Mouse (Mus musculus): ENCODE results near the gene Prpf6. TPM values are rescaled to one million over a fixed set of nuclear protein-coding genes. Genes with fewer than 3 reads are reported as not detected.
A peak's percentile ranks its signal among the peaks of the same experiment; 100 is the strongest.

Gene Prpf6
- polyA plus RNA-seq, 1 experiment from 2014 or later: 63.6 TPM

- Histone ChIP-seq H3K4me3 (replicated peaks) (no peak overlapping the region), H3K27ac (replicated peaks) (no peak overlapping the region), H3K4me2 (replicated peaks) (no peak overlapping the region), H3K9ac (no peak overlapping the region), H3K27me3 (no peaks in the 10 kb centered on the region), H3K4me1 (peaks cover 16% of the 10 kb centered on the region), H3K36me3 (peaks cover 64% of the 10 kb centered on the region), H3K9me3 (replicated peaks) (no peaks in the 10 kb centered on the region)
- WGBS: 95% methylated on average over 10 of the region's 10 CpGs
- ATAC-seq (ENCODE audit: insufficient number of reproducible peaks, low FRiP score, low TSS enrichment, low read depth): no peak
Measured at GRCm38 (mm10) chr2:181589011-181589731, 2.5 kb upstream of the Prpf6 start.

- 94% methylated on average over 9 of the region's 9 CpGs for WGBS
- H3K9ac ChIP-seq: no peak overlapping the region
Measured at GRCm38 (mm10) chr2:181589732-181590105, 1.9 kb upstream of the Prpf6 start.

GRCm38 (mm10) chr2:181590471-181590870 is 1.2 kb upstream of the Prpf6 start:
- no peak overlapping the region for H3K9ac ChIP-seq
- 92% methylated on average over 5 of the region's 5 CpGs for WGBS
- H3K36me3 ChIP-seq: peaks cover 51% of the 10 kb centered on the region
- no peaks in the 10 kb centered on the region for H3K27me3 ChIP-seq
- H3K9me3 ChIP-seq (replicated peaks): no peaks in the 10 kb centered on the region
- ATAC-seq (ENCODE audit: insufficient number of reproducible peaks, low FRiP score, low TSS enrichment, low read depth): no peak
- H3K4me3 ChIP-seq (replicated peaks): no peak overlapping the region; the same call in 1 of the 2 replicates
- peaks cover 16% of the 10 kb centered on the region for H3K4me1 ChIP-seq
- H3K4me2 ChIP-seq (replicated peaks): 0 out of 2 replicates have a peak overlapping the region, but pooled peaks have one; percentile 80
- H3K27ac ChIP-seq (replicated peaks): no peak overlapping the region

More at GRCm38 (mm10) chr2:181589732-181590105, 1.9 kb upstream of the Prpf6 start:
- no peaks in the 10 kb centered on the region for H3K9me3 ChIP-seq (replicated peaks)
- no peaks in the 10 kb centered on the region for H3K27me3 ChIP-seq
- H3K4me2 ChIP-seq (replicated peaks): no peak overlapping the region
- no peak overlapping the region for H3K27ac ChIP-seq (replicated peaks)
- H3K36me3 ChIP-seq: peaks cover 59% of the 10 kb centered on the region
- no peak for ATAC-seq (ENCODE audit: insufficient number of reproducible peaks, low FRiP score, low TSS enrichment, low read depth)
- H3K4me3 ChIP-seq (replicated peaks): no peak overlapping the region
- H3K4me1 ChIP-seq: peaks cover 16% of the 10 kb centered on the region

GRCm38 (mm10) chr2:181592231-181593041 is 768 bp downstream of the Prpf6 start, which contains the start of gene Zfp512b:
Zfp512b (minus strand) TSS chr2:181592803.
- H3K27me3 ChIP-seq: no peaks in the 10 kb centered on the region
- H3K36me3 ChIP-seq: peaks cover 32% of the 10 kb centered on the region
- H3K4me1 ChIP-seq: peaks cover 16% of the 10 kb centered on the region
- H3K9me3 ChIP-seq (replicated peaks): no peaks in the 10 kb centered on the region
- H3K9ac ChIP-seq: peak within 1 kb of the TSS; percentile 94
- H3K4me2 ChIP-seq (replicated peaks): peak within 1 kb of the TSS; percentile 80
- WGBS: 3% methylated on average over 84 of the region's 97 CpGs
- H3K27ac ChIP-seq (replicated peaks): peak within 1 kb of the TSS; percentile 89
- peak; percentile 84 for ATAC-seq (ENCODE audit: insufficient number of reproducible peaks, low FRiP score, low TSS enrichment, low read depth)
- H3K4me3 ChIP-seq (replicated peaks): peak within 1 kb of the TSS; percentile 99

- peak overlapping the region; percentile 80 for H3K4me2 ChIP-seq (replicated peaks)
- H3K27me3 ChIP-seq: no peaks in the 10 kb centered on the region
- peak overlapping the region; percentile 94 for H3K9ac ChIP-seq
- 3% methylated on average over 6 of the region's 6 CpGs for WGBS
- H3K4me1 ChIP-seq: peaks cover 16% of the 10 kb centered on the region
- H3K4me3 ChIP-seq (replicated peaks): peak overlapping the region; percentile 99
- peak overlapping the region; percentile 89 for H3K27ac ChIP-seq (replicated peaks)
- peaks cover 27% of the 10 kb centered on the region for H3K36me3 ChIP-seq
- H3K9me3 ChIP-seq (replicated peaks): no peaks in the 10 kb centered on the region
- peak; percentile 16; the same call in 1 of the 2 replicates for ATAC-seq (ENCODE audit: insufficient number of reproducible peaks, low FRiP score, low TSS enrichment, low read depth)
Measured at GRCm38 (mm10) chr2:181593042-181593421, 1.4 kb downstream of the Prpf6 start.

GRCm38 (mm10) chr2:181593937-181594336 is 2.3 kb downstream of the Prpf6 start:
- H3K4me3 ChIP-seq (replicated peaks): no peak overlapping the region
- no peaks in the 10 kb centered on the region for H3K9me3 ChIP-seq (replicated peaks)
- peaks cover 18% of the 10 kb centered on the region for H3K36me3 ChIP-seq
- H3K27ac ChIP-seq (replicated peaks): no peak overlapping the region
- H3K4me1 ChIP-seq: peaks cover 23% of the 10 kb centered on the region
- H3K4me2 ChIP-seq (replicated peaks): no peak overlapping the region
- ATAC-seq (ENCODE audit: insufficient number of reproducible peaks, low FRiP score, low TSS enrichment, low read depth): no peak
- no peak overlapping the region for H3K9ac ChIP-seq
- peaks cover 6% of the 10 kb centered on the region; the same call in 1 of the 2 replicates for H3K27me3 ChIP-seq

GRCm38 (mm10) chr2:181594946-181595696 is 3.5 kb downstream of the Prpf6 start:
- Histone ChIP-seq H3K27me3 (peaks cover 13% of the 10 kb centered on the region), H3K9ac (no peak overlapping the region), H3K27ac (replicated peaks) (no peak overlapping the region), H3K36me3 (peaks cover 7% of the 10 kb centered on the region), H3K4me2 (replicated peaks) (no peak overlapping the region), H3K4me3 (replicated peaks) (no peak overlapping the region), H3K9me3 (replicated peaks) (no peaks in the 10 kb centered on the region), H3K4me1 (peaks cover 25% of the 10 kb centered on the region)
- WGBS: 66% methylated on average over 4 of the region's 4 CpGs
- no peak for ATAC-seq (ENCODE audit: insufficient number of reproducible peaks, low FRiP score, low TSS enrichment, low read depth)

- Histone ChIP-seq H3K36me3 (no peaks in the 10 kb centered on the region), H3K4me3 (replicated peaks) (no peak overlapping the region), H3K27me3 (peaks cover 16% of the 10 kb centered on the region), H3K9ac (no peak overlapping the region), H3K4me1 (peaks cover 24% of the 10 kb centered on the region), H3K9me3 (replicated peaks) (no peaks in the 10 kb centered on the region), H3K4me2 (replicated peaks) (no peak overlapping the region), H3K27ac (replicated peaks) (no peak overlapping the region)
- 47% methylated on average over 6 of the region's 6 CpGs for WGBS
- ATAC-seq (ENCODE audit: insufficient number of reproducible peaks, low FRiP score, low TSS enrichment, low read depth): no peak
Measured at GRCm38 (mm10) chr2:181596221-181596960, 4.7 kb downstream of the Prpf6 start.

- peaks cover 16% of the 10 kb centered on the region for H3K27me3 ChIP-seq
- H3K9ac ChIP-seq: no peak overlapping the region
- H3K4me2 ChIP-seq (replicated peaks): no peak overlapping the region
- no peak for ATAC-seq (ENCODE audit: insufficient number of reproducible peaks, low FRiP score, low TSS enrichment, low read depth)
- 61% methylated on average over 7 of the region's 7 CpGs for WGBS
- H3K36me3 ChIP-seq: no peaks in the 10 kb centered on the region
- peaks cover 28% of the 10 kb centered on the region for H3K4me1 ChIP-seq
- H3K27ac ChIP-seq (replicated peaks): no peak overlapping the region
- no peaks in the 10 kb centered on the region for H3K9me3 ChIP-seq (replicated peaks)
- no peak overlapping the region for H3K4me3 ChIP-seq (replicated peaks)
Measured at GRCm38 (mm10) chr2:181597378-181598061, 5.9 kb downstream of the Prpf6 start.

Data from embryonic facial prominence, embryonic 15.5 days (tissue).